Mouse (Mus musculus): ENCODE results near the gene Gm7030.

Gm7030 gene

GRCm38 (mm10) chr17:36082519-36083232 lies 46.5 kb downstream of the Gm7030 start:
- in situ Hi-C loops (cut with MboI, MseI): loop anchor here (5.0 kb wide), 1 partner anchor 35 kb away; no protein-coding TSS in a partner anchor

DNA sequence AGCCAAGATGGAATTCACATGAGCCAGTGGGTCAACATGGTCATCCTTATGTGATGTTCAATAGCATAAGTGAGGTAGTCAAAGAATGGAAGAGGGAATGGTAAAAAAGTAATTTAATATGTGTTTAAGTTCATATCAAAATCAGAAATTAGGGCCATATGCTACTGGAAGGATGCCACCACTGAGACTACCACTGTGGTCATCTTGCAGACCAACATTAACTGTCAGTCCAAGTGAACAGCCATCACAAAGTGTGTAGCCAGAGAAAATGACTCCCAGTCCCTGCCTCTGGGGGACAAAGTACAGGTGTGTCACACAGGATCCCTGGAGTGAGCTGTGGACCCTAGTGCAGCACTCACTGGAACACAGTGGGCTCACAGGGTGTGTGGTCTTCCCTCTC lies 47.3 kb downstream of the Gm7030 start:
- in situ Hi-C loops (cut with MboI, MseI): loop anchor here (5.0 kb wide), 1 partner anchor 35 kb away; no protein-coding TSS in a partner anchor

- in situ Hi-C loops (cut with MboI, MseI): no loop called here
These were observed 68.4 kb downstream of the Gm7030 start for GRCm38 (mm10) chr17:36060829-36061228.
